Mouse (Mus musculus): ENCODE data around the gene Slco1a5. TPM values are rescaled to one million over a fixed set of nuclear protein-coding genes. Genes with fewer than 3 reads are reported as not detected.
"Not testable (repeated sequence)": the region's sequence is repeated elsewhere in the genome, so short reads cannot be mapped to it uniquely, and the experiment has no call there.

Slco1a5 gene
- total RNA-seq, 2 experiments from 2014 or later, result not detected

DNA sequence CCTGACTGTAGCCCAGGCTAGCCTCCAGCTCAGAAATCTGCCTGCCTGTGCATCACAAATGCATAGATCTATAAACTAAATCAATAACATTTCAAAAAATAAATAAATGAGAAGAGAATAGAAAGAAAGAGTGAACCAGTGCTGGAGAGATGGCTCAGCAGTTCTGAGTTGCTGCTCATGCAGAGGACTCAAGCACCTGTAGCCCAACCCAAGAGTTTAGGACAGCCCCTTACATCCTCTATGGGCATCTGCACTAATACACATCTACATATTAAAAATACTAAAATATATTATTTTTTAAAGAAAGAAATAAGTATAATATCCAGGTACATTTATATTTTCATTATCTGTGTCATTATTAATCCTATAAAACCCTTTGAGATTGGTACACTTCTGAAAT lies 17.7 kb downstream of the Slco1a5 start:
- no peak for ATAC-seq (replicated peaks; ENCODE audit: low FRiP score, poor library complexity, severe bottlenecking)

DNA sequence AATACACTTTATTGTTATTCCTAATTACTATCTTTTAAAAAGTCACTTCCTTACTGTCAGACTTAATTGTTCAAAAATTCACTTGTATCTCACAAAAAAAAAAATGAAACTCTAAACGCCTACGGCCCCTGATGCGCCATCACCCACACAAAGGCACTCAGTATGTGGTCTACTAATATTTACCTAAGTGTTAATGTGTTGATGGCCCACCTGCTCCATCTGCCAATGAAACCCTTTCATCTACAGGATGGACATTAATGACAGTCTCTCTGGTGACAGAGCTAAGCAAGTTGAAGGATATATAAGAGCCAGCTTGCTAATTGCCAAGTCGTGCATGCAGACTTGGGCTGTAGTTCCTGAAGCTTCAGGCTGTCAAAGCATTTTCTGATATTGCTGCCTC lies 24.7 kb downstream of the Slco1a5 start, which contains the start of gene Iapp:
Gene Iapp, plus strand, starts transcription at position 326 of the 400 bp plus-strand sequence.
- ATAC-seq (replicated peaks; ENCODE audit: low FRiP score, poor library complexity, severe bottlenecking), result no peak

DNA sequence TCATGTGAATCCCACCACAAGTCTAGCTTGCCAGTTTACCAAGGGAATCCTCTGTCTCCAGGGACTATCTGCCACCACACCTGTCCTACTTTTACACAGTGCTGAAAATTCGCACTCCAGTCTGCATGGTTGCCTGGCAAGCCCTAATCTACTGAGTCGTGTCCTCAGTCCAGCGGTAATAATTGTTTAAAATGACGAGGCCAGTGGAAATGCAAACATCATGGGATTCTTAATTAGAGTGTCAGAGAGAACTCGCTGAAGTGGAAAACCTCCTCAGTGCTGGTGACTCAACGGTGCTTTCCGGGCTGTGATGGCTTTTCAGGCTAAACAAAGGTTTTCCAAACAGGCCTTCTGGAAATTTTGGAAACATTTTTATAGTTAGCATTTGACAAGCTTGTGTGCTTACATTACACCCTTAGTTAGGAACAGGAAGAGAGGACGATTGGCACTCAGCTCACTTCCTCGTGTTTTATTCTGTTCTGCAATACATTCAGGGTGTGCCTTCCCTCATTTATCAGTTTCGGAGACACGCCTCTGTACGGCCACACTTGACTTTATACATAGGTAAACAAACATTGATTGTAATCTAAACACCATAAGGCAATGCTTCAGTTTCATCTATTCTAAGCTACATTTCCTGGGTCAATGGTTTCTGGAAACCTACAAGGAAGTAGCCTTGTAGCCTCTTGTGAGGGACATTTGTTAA lies 33.2 kb downstream of the Slco1a5 start:
- no peak for ATAC-seq (replicated peaks; ENCODE audit: low FRiP score, poor library complexity, severe bottlenecking)

DNA sequence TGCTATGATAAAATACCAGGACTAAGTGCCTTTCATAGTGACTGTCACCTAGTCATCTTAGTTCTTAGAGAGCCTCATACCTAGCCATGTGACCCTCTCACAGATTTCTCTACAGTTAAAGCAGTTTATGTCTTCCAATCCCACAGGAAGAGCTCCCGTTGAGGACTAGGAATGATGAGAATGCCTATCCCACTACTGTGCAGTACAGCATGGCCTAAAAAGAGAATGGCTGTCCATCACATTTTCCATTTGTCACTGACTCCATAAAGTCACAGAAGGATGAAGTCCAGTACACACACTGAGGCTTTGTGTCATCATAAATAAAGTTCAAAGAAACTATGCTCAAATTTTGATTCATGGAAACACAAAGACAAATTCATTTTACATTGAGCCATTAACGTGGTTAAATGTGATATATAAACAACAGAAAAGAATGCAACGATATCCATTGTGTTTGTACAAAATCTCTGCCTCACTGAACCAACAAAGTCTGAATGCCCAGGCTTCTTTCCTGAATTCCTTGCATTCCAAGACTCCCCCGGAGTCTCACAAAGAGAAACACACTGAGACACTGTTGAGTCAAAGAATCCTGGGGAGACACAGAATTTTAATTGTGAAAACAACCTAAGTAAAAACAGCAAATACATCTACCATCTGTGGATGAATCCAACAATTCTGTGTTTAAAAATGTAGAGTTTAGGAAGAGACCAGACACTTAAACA lies 46.9 kb downstream of the Slco1a5 start:
- ATAC-seq (replicated peaks; ENCODE audit: low FRiP score, poor library complexity, severe bottlenecking), result no peak

DNA sequence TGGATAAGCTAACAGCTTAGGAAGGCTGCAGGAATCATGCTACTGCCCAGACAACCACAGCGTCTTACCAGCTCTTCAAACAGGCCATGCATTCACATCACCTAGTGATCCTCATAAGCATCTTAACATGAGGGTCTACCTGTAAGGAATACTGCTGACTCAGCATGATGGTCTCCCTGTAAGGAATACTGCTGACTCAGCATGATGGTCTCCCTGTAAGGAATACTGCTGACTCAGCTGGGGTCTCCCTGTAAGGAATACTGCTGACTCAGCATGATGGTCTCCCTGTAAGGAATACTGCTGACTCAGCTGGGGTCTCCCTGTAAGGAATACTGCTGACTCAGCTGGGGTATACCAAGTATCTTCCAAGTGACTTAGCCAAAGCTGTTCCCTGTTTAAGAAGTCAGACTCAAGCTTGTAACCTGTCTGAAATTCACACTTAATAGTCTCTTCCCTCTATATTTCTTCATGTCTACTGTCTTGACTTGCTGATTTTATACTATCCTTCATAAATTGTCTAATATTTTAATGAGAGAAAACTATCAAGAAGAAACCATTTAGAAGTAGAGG lies 72.0 kb downstream of the Slco1a5 start:
- not testable (repeated sequence) for ATAC-seq (replicated peaks; ENCODE audit: low FRiP score, poor library complexity, severe bottlenecking)

DNA sequence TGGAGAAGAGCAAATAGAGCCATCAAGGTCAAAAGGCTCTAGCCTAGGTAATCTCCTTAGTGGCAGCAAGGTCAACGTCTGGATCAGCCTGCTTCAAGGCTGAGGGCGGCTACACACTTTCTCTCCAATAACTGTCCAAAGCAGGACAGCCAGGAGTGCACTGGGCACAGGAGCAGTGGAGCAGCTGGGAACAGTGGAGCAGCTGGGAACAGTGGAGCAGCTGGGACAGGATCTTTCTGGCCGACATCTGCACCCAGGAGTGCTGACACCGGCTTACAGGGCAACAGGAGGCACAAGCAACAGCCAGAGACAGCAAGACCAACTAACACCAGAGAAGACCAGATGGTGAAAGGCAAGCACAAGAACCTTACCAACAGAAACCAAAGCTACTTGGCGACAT lies 77.7 kb downstream of the Slco1a5 start:
- no peak for ATAC-seq (replicated peaks; ENCODE audit: low FRiP score, poor library complexity, severe bottlenecking)

DNA sequence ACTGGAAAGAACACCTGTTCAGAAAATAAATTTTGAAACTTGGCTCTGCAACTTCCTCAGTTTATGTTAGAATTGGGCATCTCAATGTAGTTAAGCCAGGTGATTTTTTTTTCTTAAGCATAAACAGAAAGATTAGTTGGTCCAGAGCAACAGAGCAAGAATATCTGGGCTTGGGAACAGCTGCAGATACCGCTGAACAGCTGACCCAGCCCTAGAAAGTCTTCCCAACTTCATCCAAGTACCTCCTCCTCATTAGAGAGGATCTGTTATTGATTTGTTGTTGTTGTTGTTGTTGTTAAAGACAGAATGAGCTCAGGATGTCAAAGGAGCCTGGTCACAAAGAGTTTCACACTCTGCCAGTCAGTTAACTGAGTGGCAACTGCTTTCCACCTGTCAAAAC lies 83.3 kb downstream of the Slco1a5 start:
- no peak for ATAC-seq (replicated peaks; ENCODE audit: low FRiP score, poor library complexity, severe bottlenecking)

DNA sequence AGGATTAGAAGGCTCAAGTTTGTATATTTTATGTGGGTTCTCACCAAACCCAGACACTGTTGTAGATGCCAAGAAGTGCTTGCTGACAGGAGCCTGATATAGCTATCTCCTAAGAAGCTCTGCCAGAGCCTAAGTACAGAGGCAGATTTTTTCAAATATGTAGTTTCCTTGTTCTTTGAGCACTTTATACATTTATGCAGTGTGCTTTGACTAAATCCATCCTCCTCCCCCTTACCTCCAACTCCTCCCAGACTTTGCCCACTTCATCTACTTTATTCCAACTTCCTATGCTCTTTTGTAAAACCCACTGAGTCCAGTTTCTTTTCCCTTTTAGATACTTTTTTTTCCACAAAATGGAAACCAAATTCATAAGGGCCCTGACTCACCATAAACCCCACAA lies 102.6 kb downstream of the Slco1a5 start:
- ATAC-seq (replicated peaks; ENCODE audit: low FRiP score, poor library complexity, severe bottlenecking), result no peak

DNA sequence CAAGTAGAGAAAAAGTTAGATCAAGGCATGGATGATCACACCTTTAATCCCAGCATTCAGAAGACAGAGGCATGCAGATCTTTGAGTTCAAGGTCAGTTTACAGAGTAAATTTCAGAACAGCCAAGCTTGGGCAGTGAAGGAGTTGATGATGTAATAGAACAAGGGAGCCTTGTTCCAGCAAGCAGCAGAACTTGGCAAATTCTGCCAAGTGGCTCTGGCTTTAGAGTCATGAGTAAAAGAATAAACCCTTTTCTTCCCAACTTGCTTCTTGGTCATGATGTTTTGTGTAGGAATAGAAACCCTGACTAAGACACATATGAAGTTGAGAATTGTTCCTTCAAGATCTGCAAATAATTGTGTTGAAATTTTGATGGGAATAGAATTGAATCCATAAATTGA lies 111.0 kb downstream of the Slco1a5 start:
- no peak for ATAC-seq (replicated peaks; ENCODE audit: low FRiP score, poor library complexity, severe bottlenecking)

DNA sequence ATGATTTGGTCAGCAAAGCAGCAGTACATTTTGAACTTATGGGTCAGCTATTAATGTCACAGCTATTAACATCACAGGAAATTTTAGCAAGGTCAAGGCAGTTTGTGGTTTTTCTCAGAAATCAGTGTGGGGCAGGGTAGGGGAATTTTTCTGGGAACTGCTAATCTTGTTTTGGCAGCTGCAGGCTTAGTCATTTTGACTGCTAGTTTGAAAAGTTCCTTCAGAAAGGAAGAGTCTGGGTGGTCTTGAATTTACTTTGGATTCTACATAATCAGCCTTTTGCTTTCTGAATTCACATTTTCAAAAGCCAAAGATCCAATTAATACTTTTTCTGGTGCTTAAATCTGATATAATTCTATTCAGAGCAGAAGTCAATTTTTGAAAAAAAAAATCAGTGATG lies 113.0 kb downstream of the Slco1a5 start:
- no peak for ATAC-seq (replicated peaks; ENCODE audit: low FRiP score, poor library complexity, severe bottlenecking)

DNA sequence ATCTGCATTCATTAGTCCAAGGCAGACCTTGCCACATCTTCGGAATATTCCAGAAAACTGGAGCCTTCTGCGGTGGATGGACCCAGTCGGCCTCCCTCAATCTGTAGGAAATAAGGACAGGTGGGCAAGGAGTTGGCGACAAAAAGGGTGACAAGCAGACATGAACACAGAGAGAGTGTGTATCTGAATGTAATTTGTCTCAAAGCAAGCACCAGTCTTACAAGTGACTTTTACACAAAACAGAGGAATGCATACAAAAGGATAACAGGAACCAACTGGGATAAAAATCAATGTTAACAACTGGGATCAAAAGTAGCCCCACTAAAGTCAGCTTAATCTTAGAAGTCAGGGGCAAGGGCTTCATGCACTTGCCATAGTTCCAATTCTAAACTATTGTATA lies 114.4 kb downstream of the Slco1a5 start, which contains the start of gene Slco1a6:
Gene Slco1a6, minus strand, starts transcription at position 101 of the 400 bp plus-strand sequence.
- no peak for ATAC-seq (replicated peaks; ENCODE audit: low FRiP score, poor library complexity, severe bottlenecking)

DNA sequence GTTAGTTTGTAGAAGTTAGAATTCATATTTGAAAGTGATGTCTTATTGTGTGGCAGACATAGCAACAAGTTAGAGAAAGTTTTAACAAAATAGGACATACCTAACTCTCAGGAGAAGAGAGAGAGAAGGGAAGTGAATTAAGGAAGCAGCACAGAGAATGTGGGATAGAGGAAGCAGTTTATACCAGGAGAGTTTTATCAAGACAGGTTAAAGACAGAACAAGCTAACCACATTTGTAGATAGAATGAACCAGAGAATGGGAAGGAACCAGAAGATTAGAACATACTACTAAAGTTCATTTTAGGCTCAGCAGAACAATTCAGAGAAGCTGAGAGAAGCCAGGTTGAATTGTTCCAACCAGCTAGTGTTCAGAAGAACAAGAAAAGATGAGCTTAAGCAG lies 122.3 kb downstream of the Slco1a5 start:
- no peak for ATAC-seq (replicated peaks; ENCODE audit: low FRiP score, poor library complexity, severe bottlenecking)

DNA sequence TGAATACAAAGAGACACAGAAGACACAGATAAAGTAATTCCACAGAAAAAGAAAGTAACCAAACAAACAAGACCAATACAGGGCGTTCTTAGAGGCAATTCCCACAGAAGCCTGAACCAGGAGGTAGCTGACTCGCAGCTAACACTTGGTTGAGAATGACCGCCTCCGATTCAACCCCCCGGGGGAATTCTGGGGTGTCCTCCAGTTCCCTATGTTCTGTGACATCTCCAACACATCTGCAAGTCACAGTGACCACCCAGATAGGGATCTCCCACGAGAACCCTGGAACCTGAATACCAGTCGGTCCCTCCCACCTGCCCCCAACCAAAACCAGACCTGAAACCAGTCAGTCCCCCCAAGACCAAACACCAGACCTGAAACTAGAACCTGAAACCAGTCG lies 128.5 kb downstream of the Slco1a5 start:
- no peak for ATAC-seq (replicated peaks; ENCODE audit: low FRiP score, poor library complexity, severe bottlenecking)

DNA sequence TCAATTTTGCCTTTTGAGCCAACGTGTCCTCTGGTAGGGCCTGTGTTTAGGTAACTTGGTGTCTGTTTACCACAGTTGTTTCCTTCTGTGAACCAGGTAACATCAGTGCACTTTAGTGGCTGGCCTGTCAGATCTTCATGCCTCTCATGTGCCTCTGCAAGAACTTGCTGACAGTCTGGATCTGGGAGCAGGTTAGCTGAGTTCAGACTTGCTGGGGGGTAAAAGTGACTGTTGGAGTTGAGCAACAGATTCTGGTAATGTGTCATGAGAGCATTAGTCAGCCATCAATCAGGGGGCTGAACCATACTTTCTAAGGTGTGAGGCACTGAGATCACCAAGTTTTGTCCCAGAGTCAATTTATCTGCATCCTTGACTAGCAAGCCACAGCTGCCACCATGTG lies 130.8 kb downstream of the Slco1a5 start:
- no peak for ATAC-seq (replicated peaks; ENCODE audit: low FRiP score, poor library complexity, severe bottlenecking)

DNA sequence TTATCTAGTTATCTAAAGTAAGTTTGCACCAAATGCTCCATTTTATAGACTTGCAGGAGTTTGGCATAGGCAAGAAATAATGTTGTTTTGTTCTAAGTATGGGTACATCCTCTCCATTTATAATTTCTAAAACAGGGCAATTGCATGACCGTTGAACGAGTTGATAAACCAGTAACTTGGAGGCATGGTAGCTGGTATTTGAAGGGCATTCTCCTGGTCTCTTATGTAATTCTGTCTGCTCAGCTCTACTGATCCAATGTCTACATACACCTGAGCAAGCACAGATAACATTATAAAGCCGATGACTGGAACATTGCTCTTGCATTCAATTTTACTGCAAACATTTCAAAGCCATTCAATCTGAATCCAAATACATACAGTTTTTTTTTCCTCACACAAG lies 135.4 kb downstream of the Slco1a5 start:
- ATAC-seq (replicated peaks; ENCODE audit: low FRiP score, poor library complexity, severe bottlenecking), result no peak

DNA sequence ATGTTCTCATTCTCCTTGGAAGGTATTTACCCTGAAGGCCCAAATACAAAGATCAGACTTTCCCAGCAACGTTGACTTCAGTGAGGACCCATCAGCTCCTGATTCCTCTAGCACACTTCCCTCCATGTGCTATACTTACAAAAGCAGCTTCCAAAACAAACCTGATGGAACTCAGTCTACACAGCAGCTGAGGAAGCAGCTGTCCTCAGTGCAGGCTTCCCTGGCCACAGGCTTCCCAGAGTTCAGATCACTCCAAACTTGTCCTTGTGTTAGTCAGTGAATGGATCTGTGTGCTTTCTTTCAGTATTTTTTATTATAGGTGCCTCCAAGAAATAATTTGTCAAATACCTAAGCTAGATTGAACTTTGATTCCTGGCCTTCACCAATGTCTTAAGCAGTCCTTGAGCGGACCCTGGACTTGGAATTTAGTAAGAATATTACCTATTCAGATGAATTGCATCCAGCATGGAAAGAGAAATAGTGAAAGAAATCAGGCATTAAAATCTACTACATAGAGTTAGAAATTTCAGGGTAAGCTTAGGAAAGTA lies 136.8 kb downstream of the Slco1a5 start:
- ATAC-seq (replicated peaks; ENCODE audit: low FRiP score, poor library complexity, severe bottlenecking), result no peak

Other genes with a start within 250 kb of the Slco1a5 start
- not detected in 2 replicates for gene Slco1a6, start 114.5 kb downstream of the Slco1a5 start, total RNA-seq (2015; ENCODE audit: low replicate concordance)
- gene Slco1a6, start 114.5 kb downstream of the Slco1a5 start, total RNA-seq (2017; ENCODE audit: low replicate concordance), result 7.4 TPM in 1 of 2 replicates, not detected in the other
- not detected in 2 replicates for gene Iapp, start 24.6 kb downstream of the Slco1a5 start, total RNA-seq (2015; ENCODE audit: low replicate concordance)
- gene Iapp, start 24.6 kb downstream of the Slco1a5 start, total RNA-seq (2017; ENCODE audit: low replicate concordance), result not detected in 2 replicates
- 3.3 and 3.6 TPM in 2 replicates for gene Pyroxd1, start 22.7 kb upstream of the Slco1a5 start, total RNA-seq (2015; ENCODE audit: low replicate concordance)
- 0.70 and 2.6 TPM in 2 replicates for gene Pyroxd1, start 22.7 kb upstream of the Slco1a5 start, total RNA-seq (2017; ENCODE audit: low replicate concordance)
- 2.7 and 7.1 TPM in 2 replicates for gene Recql, start 64.1 kb upstream of the Slco1a5 start, total RNA-seq (2015; ENCODE audit: low replicate concordance)
- gene Recql, start 64.1 kb upstream of the Slco1a5 start, total RNA-seq (2017; ENCODE audit: low replicate concordance), result 7.9 and 8.8 TPM in 2 replicates
- 6.3 and 13.2 TPM in 2 replicates for gene Golt1b, start 64.2 kb upstream of the Slco1a5 start, total RNA-seq (2015; ENCODE audit: low replicate concordance)
- gene Golt1b, start 64.2 kb upstream of the Slco1a5 start, total RNA-seq (2017; ENCODE audit: low replicate concordance), result 9.1 and 10.7 TPM in 2 replicates
- gene Spx, start 90.5 kb upstream of the Slco1a5 start, total RNA-seq (2015; ENCODE audit: low replicate concordance), result not detected in 2 replicates
- gene Spx, start 90.5 kb upstream of the Slco1a5 start, total RNA-seq (2017; ENCODE audit: low replicate concordance), result 1.8 TPM in 1 of 2 replicates, not detected in the other
- not detected in 2 replicates for gene Gys2, start 150.1 kb upstream of the Slco1a5 start, total RNA-seq (2015; ENCODE audit: low replicate concordance)
- gene Gys2, start 150.1 kb upstream of the Slco1a5 start, total RNA-seq (2017; ENCODE audit: low replicate concordance), result not detected in 2 replicates
- 6.3 and 12.3 TPM in 2 replicates for gene Ldhb, start 185.0 kb upstream of the Slco1a5 start, total RNA-seq (2015; ENCODE audit: low replicate concordance)
- 6.0 and 11.8 TPM in 2 replicates for gene Ldhb, start 185.0 kb upstream of the Slco1a5 start, total RNA-seq (2017; ENCODE audit: low replicate concordance)
- not detected in 2 replicates for gene Kcnj8, start 248.6 kb upstream of the Slco1a5 start, total RNA-seq (2015; ENCODE audit: low replicate concordance)
- not detected in 2 replicates for gene Kcnj8, start 248.6 kb upstream of the Slco1a5 start, total RNA-seq (2017; ENCODE audit: low replicate concordance)